Mouse (Mus musculus) neural tube, embryonic 14.5 days (tissue): ENCODE measurements at regions not wholly inside any gene's neighbourhood (a gene's known extent, or its start where the extent isn't known, plus 50 kb on each side); places are given as distances from the start of the nearest gene placed in this dataset.

Source experiments
- ATAC-seq: fragments of 200-750 bp; cut with Nextera tagmentation; 2 replicates; pipeline ENCODE4 v1.8.0; 2017; ENCODE audit warnings: low read depth, mild to moderate bottlenecking, moderate TSS enrichment, moderate library complexity
- H3K27ac ChIP-seq: fragments of 300-500 bp; sonication (generic); 2 replicates; pipeline ENCODE4 v1.5.1; 2014; ENCODE audit warnings: low read depth, mild to moderate bottlenecking, control low read depth, low read length, moderate library complexity, mixed read lengths
- H3K27me3 ChIP-seq: fragments of 300-500 bp; sonication (generic); 2 replicates; pipeline ENCODE4 v1.6.1; 2014; ENCODE audit warnings: low read length; ENCODE audit not compliant: control insufficient read depth, insufficient read depth
- H3K36me3 ChIP-seq: fragments of 300-500 bp; sonication (generic); 2 replicates; pipeline ENCODE4 v1.6.1; 2014; ENCODE audit warnings: low read length, mixed read lengths; ENCODE audit not compliant: control insufficient read depth, insufficient read depth
- H3K4me1 ChIP-seq: fragments of 300-500 bp; sonication (generic); 2 replicates; pipeline ENCODE4 v1.6.1; 2014; ENCODE audit warnings: low read length; ENCODE audit not compliant: control insufficient read depth, insufficient read depth
- H3K4me2 ChIP-seq: fragments of 300-500 bp; sonication (generic); 2 replicates; pipeline ENCODE4 v1.6.1; 2014; ENCODE audit warnings: mild to moderate bottlenecking, low read depth, low read length, control low read depth
- H3K4me3 ChIP-seq: fragments of 300-500 bp; sonication (generic); 2 replicates; pipeline ENCODE4 v1.5.1; 2014; ENCODE audit warnings: low read depth, low read length, control low read depth, mixed read lengths
- H3K9ac ChIP-seq: fragments of 300-500 bp; sonication (generic); replicated peaks from 2 replicates; pipeline ENCODE4 v1.6.1; 2014; ENCODE audit warnings: low read depth, mild to moderate bottlenecking, control low read depth, low read length, mixed read lengths
- H3K9me3 ChIP-seq: fragments of 300-500 bp; sonication (generic); 2 replicates; pipeline ENCODE4 v1.6.1; 2016; ENCODE audit warnings: low read length; ENCODE audit not compliant: control insufficient read depth
- WGBS: fragments of 180-500 bp; shearing (Covaris S2); extraction: QIAGEN DNeasy Blood & Tissue Kit; methylation state at CpG from one replicate; pipeline ENCODE4 v1.1.7; 2014; 5-methylcytosine and 5-hydroxymethylcytosine counted together

DNA sequence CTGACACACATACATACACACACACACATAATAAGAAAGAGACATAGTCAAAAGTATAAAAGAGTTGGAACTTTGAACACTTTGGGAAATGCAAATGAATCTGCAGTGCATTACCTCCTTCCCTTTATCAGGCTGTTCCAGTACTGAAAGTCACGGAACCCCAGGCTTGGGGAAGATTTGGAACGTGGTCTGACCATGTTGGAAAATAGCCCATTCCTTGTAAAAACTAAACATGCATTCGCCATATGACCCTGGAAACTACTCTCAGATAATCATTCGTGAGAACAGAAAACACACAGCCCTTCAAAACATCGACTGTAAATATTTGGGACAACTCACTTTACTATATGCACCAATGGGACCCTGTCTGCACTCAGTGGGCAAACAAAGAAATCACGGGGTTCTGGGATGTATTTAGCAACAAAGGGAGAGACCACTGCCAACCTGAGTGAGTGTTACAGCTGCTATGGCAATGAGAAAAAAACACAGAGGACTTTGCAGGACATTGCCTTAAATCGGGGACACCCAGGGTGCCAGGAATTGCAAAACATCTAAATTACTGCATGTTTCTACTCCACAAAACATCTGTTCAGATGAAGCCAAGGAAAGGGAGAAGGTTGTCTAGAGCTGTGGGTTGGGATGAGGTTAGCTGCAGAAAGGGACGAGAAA lies 238.3 kb downstream of the Abcc12 start:
- 58% methylated on average over 8 of the region's 8 CpGs for WGBS
- no peak overlapping the region for H3K4me3 ChIP-seq
- H3K27ac ChIP-seq = 0 out of 2 replicates have a peak overlapping the region, but pooled peaks have one; percentile 22
- H3K36me3 ChIP-seq = no peaks in the 10 kb centered on the region
- no peaks in the 10 kb centered on the region for H3K27me3 ChIP-seq
- no peak for ATAC-seq
- no peak overlapping the region for H3K9ac ChIP-seq
- H3K9me3 ChIP-seq = no peaks in the 10 kb centered on the region
- H3K4me1 ChIP-seq = peaks cover 9% of the 10 kb centered on the region
- H3K4me2 ChIP-seq = no peak overlapping the region

DNA sequence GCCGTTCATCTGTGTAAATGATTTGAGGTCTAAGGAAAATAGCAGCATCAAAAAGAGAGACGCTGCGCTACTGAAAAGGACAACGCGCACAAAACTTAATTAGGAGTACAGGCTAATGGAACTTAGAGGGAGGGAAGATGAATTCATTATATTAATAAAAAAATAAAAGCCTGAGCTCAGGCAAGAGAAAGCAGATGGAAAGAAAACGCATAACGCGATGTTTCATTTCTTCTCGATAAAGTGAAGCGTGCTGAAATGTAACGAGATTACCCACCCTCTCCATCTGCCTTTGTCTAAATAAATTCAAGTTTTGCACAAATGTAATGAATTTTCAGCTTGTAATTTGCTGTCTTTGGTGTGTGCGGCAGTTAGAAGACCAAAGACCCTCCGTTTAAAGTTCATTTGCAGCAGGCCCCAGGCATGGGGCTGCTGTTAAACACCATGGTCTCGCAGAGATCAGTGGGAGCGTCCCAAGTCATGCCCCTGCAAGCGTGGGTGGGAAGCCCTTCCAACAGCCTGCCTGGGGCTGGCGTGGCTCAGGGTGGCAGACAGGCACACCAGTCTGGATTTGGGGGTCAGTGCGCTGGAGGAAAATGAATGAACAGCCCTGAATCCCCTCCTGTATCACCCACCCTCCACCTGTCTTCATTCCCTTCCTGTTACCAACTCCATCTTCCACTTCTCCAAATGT lies 241.8 kb downstream of the Abcc12 start:
- Histone ChIP-seq H3K4me3 (no peak overlapping the region), H3K9ac (no peak overlapping the region), H3K4me2 (no peak overlapping the region), H3K9me3 (no peaks in the 10 kb centered on the region), H3K27me3 (no peaks in the 10 kb centered on the region), H3K27ac (no peak overlapping the region), H3K4me1 (peaks cover 9% of the 10 kb centered on the region), H3K36me3 (no peaks in the 10 kb centered on the region)
- 71% methylated on average over 18 of the region's 18 CpGs for WGBS
- no peak for ATAC-seq

DNA sequence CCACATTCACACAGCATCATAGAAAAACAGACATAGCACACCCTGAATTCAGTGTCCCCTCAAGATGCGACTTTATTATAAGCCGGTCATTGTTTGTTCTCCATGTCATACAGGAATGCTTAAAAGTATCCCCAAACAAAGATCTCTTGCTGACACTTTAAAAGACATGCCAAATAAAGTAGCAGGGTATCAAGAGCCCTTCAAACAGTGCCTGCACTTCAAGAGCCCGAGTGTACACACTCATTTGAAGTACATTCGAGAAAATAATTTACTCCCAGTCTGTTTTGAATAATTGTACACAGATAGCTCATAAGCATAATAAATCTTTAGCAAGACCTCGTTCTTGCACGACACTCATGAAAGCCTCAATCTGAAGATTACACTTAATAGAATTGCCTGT lies 249.1 kb downstream of the Abcc12 start:
- WGBS = 66% methylated on average over 6 of the region's 6 CpGs
- Histone ChIP-seq H3K4me3 (no peak overlapping the region), H3K9ac (no peak overlapping the region), H3K27me3 (no peaks in the 10 kb centered on the region), H3K36me3 (no peaks in the 10 kb centered on the region), H3K27ac (no peak overlapping the region), H3K9me3 (no peaks in the 10 kb centered on the region), H3K4me2 (no peak overlapping the region), H3K4me1 (0 out of 2 replicates have a peak, but pooled peaks cover 5% of the 10 kb centered on the region)
- no peak for ATAC-seq

DNA sequence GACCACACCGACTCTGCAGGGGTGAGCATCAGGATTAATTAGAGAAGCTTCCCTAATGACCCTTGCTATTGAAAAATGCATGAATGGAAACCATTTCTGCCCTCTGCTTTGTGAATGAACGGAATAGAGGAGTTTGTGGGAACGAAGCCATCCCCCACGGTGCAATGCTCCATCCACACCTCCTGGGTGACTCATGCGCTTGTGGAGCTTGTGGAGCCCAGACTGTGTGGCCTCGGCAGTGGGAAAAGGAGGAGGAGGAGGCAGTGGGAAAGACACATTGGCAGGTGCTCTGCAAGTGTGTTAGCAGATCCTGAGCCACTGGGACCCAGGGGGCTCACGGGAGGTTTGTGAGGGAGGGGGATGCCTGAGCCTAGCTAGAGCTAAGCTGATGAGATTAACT lies 251.9 kb downstream of the Abcc12 start:
- peak; percentile 58; the same call in 1 of the 2 replicates for ATAC-seq
- H3K36me3 ChIP-seq = no peaks in the 10 kb centered on the region
- peaks cover 22% of the 10 kb centered on the region; the same call in 1 of the 2 replicates for H3K4me1 ChIP-seq
- no peak overlapping the region for H3K4me3 ChIP-seq
- no peak overlapping the region for H3K27ac ChIP-seq
- 22% methylated on average over 7 of the region's 7 CpGs for WGBS
- H3K9ac ChIP-seq = no peak overlapping the region
- no peak overlapping the region for H3K4me2 ChIP-seq
- no peaks in the 10 kb centered on the region for H3K9me3 ChIP-seq
- H3K27me3 ChIP-seq = no peaks in the 10 kb centered on the region

DNA sequence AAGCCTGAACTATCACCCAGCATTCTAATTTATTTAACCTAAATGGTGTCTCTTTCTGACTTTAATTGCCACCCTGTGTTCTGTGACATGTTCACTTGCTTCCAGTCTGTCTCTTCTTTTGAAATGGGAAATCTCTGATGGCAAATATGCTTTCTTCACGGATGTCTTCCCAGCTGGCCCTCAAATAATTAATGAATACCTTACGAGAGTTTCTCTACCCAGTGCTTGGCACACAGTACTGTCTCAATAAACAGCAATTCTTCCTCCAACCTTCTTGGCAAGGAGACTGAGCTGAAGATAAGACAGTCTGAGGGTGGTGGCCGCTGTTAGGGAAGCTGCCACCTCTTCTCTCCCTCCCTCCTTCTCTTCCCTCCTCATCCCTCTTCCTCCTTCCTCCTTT lies 252.5 kb downstream of the Abcc12 start:
- ATAC-seq = no peak
- H3K4me1 ChIP-seq = peaks cover 22% of the 10 kb centered on the region; the same call in 1 of the 2 replicates
- H3K27me3 ChIP-seq = no peaks in the 10 kb centered on the region
- no peak overlapping the region for H3K4me2 ChIP-seq
- 65% methylated on average over 3 of the region's 3 CpGs for WGBS
- H3K36me3 ChIP-seq = no peaks in the 10 kb centered on the region
- H3K27ac ChIP-seq = no peak overlapping the region
- no peaks in the 10 kb centered on the region for H3K9me3 ChIP-seq
- H3K4me3 ChIP-seq = no peak overlapping the region
- H3K9ac ChIP-seq = no peak overlapping the region

DNA sequence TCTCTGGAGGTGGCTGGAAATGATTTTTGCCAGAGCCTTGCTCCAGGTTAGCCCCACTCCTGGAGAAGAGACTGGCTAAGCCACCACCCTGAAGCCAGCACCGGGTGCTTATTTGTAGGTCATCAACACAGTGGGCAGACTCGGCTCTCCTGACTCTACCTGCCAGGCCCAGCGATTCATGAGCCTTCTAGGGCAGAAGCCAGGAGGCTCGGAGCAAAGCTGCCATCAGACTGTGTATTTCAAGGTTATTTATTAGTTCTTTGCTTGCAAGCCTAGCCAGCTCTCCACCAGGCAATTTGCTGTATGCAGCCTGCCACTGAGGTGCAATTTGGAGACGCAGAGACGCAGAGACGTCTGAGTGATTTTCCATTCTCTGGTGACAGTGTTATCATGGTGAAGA lies 255.4 kb downstream of the Abcc12 start:
- no peak overlapping the region for H3K4me3 ChIP-seq
- WGBS = 25% methylated on average over 7 of the region's 7 CpGs
- H3K4me1 ChIP-seq = peaks cover 19% of the 10 kb centered on the region; the same call in 1 of the 2 replicates
- H3K36me3 ChIP-seq = no peaks in the 10 kb centered on the region
- no peak overlapping the region for H3K4me2 ChIP-seq
- no peaks in the 10 kb centered on the region for H3K27me3 ChIP-seq
- peak; percentile 71 for ATAC-seq
- H3K9me3 ChIP-seq = no peaks in the 10 kb centered on the region
- H3K27ac ChIP-seq = peak overlapping the region; percentile 71
- 0 out of 2 replicates have a peak overlapping the region, but pooled peaks have one; percentile 2 for H3K9ac ChIP-seq

DNA sequence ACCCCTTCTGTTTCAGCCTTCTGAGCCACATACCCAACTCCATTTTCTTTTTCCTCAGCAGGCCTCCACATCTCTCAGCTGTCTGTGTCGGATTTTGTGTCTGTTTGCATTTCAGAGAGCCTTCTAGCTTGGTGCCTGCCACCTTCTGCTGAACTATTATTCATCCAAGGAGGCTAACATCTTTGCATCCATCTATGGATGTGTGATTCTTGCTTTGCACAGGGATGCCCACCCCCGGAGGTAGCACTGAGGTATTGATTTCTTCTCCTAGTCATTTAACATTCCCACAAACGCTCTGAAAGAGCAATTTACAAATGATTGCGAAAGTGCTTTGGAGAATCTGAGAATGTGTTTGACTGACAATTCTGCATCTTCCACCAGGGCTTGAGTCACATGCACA lies 255.9 kb downstream of the Abcc12 start:
- no peak overlapping the region for H3K4me2 ChIP-seq
- peak overlapping the region; percentile 71 for H3K27ac ChIP-seq
- no peak overlapping the region for H3K4me3 ChIP-seq
- no peaks in the 10 kb centered on the region for H3K27me3 ChIP-seq
- no peaks in the 10 kb centered on the region for H3K36me3 ChIP-seq
- H3K4me1 ChIP-seq = peaks cover 19% of the 10 kb centered on the region; the same call in 1 of the 2 replicates
- 0 out of 2 replicates have a peak overlapping the region, but pooled peaks have one; percentile 2 for H3K9ac ChIP-seq
- ATAC-seq = peak; percentile 29; the same call in 1 of the 2 replicates
- no peaks in the 10 kb centered on the region for H3K9me3 ChIP-seq
- 55% methylated on average over 4 of the region's 4 CpGs for WGBS

DNA sequence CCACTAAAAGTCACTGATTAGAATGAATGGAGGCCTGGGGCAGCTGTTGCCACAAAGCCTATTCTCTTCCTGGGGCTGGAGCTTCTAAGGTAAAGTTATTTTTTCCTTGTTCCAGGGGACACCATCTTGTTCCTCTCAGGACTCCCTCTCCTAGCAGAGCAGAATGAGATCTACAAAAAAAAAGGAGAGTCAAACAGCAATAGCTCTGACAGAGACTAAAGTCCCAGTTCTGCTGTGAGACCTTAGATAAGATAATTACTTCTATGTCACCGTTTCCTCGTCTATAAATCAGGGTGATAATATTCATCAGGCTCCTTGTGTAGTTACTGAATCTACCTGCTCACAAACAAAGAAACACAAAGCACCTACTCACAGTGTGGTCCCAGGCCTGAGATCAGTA lies 256.7 kb downstream of the Abcc12 start:
- Histone ChIP-seq H3K36me3 (no peaks in the 10 kb centered on the region), H3K4me3 (no peak overlapping the region), H3K4me2 (no peak overlapping the region), H3K27ac (no peak overlapping the region), H3K9ac (no peak overlapping the region), H3K9me3 (no peaks in the 10 kb centered on the region), H3K4me1 (peaks cover 19% of the 10 kb centered on the region; the same call in 1 of the 2 replicates), H3K27me3 (no peaks in the 10 kb centered on the region)
- 60% methylated on average over 2 of the region's 2 CpGs for WGBS
- no peak for ATAC-seq

DNA sequence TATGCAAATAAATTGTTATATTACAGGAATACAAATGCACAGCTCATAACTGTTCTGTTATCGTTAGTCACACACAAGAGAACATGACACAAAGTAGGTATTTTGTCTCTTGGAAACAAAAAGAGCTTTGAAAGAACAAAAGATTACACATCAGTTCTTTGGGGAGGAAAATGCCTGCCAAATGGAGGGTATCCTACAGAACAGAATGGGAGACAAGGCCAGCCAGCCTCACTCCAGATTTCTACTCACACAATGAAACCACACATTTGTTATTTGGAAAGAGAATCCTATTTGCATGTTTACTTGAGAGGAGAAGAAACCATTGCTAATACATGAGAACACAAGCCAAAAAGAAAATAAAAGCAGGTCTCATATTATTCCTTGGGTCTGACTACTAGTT lies 258.0 kb downstream of the Abcc12 start:
- Histone ChIP-seq H3K36me3 (no peaks in the 10 kb centered on the region), H3K27me3 (no peaks in the 10 kb centered on the region), H3K4me2 (no peak overlapping the region), H3K27ac (no peak overlapping the region), H3K9me3 (no peaks in the 10 kb centered on the region), H3K4me1 (peaks cover 17% of the 10 kb centered on the region; the same call in 1 of the 2 replicates), H3K4me3 (no peak overlapping the region), H3K9ac (no peak overlapping the region)
- no peak for ATAC-seq
- 37% methylated on average over 1 of the region's 1 CpGs for WGBS
